Mouse (Mus musculus): ENCODE results near the gene Obox8. TPM values are rescaled to one million over a fixed set of nuclear protein-coding genes. Genes with fewer than 3 reads are reported as not detected.

Gene Obox8
- total RNA-seq (2022), result not detected

DNA sequence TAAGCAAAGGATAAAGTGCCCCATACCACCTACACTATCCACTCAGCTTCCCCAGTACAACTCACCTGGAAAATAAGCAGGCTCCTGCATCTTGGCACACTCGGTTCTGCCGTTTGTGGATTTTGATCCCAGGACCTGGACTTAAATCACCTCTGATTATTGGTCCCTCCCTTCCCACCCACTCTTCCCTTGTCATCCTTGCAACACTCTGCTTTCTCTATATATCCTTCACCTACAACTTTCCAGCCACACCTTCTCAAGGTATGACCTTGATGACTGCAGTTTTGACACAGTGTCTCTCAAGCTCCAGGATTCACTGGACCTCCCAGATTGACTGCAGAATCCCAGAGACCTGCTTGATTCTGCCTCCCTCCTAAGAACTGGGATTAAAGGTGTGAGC is at the start of gene Obox8:
Gene Obox8 (minus strand): TSS at position 101 of the 400 bp plus-strand sequence.
- DNase-seq (ENCODE audit: low spot score in 2 of 2), result no peak

DNA sequence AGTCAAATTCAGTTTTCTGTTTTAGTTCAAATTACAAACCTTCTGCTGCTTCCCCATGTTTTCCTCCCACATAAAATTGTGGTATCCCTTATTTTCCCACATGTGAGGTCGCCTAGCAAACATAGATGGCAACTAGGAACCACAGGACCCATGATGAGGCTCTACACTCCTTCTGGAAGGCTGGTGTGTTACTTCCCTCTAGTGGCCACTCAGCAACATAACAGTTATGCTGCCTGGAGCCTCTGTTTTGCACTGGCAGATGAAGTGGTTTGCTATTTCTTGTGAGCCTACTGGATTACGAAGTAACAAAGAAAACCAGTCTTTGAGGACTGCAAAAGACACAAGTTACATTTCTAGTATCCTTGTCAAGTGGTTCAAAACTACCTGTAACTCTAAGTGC is 16.1 kb downstream of the Obox8 start:
- no peak for DNase-seq (ENCODE audit: low spot score in 2 of 2)

DNA sequence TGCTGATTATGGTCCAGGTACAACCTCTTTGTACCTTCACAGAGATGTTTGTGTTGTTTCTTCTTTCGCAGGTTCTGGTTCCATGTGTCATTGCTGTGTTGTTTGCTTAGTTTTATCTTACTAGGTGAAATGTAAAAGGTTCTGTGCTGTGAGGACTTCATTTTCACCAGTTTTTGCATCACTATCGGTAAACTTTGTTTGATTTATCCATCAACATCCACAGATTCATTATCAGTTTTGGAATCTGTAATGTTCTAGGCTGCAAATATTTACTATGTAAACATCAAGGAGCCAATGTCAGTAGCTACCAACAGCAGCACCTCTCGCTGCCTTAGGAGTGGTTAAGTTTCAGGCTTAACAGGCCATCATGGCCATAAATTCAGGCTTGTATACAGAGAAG is 24.7 kb downstream of the Obox8 start:
- DNase-seq (ENCODE audit: low spot score in 2 of 2), result no peak

DNA sequence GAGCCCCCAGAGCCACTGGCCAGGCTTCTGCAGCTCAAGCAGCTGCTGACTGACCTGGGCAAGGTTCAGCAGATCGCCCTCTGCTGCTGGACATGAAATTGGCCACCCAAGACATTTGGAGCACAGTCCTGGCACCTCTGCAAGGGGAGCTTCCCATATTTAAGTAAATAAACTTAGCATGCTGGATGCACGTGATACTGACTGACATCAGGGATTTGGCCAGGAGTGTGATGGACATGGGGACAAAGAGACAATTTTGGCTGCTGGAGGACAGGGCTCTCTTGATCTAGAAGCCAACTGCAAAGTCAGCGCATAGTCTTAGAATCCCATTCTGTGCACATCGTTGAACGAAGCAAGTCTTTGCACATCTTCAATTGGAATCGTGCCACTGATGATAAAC is 25.8 kb downstream of the Obox8 start:
- DNase-seq (ENCODE audit: low spot score in 2 of 2), result no peak

Other genes with a start within 250 kb of the Obox8 start
- not detected for gene Sult2a3, start 210.5 kb downstream of the Obox8 start, total RNA-seq (2022)
- not detected for gene Sult2a6, start 78.7 kb downstream of the Obox8 start, total RNA-seq (2022)
- gene Sult2a8, start 113.2 kb upstream of the Obox8 start, total RNA-seq (2022), result not detected
- gene Sult2a7, start 160.7 kb upstream of the Obox8 start, total RNA-seq (2022), result not detected
- gene Vmn1r90, start 229.9 kb upstream of the Obox8 start, total RNA-seq (2022), result under 1 TPM in 3 of 4 experiments, not detected in 1; 0.13 to 0.16 (median 0.15) TPM